Mouse (Mus musculus) Muller cell, postnatal 12 days (primary cell): Measurements from ENCODE around the gene Plekhg6.

ENCODE experiments used
- DNase-seq: peaks from one replicate; pipeline ENCODE4 v3.0.0-alpha.2; 2015; ENCODE audit errors: inconsistent ontology term

The Plekhg6 gene

DNA sequence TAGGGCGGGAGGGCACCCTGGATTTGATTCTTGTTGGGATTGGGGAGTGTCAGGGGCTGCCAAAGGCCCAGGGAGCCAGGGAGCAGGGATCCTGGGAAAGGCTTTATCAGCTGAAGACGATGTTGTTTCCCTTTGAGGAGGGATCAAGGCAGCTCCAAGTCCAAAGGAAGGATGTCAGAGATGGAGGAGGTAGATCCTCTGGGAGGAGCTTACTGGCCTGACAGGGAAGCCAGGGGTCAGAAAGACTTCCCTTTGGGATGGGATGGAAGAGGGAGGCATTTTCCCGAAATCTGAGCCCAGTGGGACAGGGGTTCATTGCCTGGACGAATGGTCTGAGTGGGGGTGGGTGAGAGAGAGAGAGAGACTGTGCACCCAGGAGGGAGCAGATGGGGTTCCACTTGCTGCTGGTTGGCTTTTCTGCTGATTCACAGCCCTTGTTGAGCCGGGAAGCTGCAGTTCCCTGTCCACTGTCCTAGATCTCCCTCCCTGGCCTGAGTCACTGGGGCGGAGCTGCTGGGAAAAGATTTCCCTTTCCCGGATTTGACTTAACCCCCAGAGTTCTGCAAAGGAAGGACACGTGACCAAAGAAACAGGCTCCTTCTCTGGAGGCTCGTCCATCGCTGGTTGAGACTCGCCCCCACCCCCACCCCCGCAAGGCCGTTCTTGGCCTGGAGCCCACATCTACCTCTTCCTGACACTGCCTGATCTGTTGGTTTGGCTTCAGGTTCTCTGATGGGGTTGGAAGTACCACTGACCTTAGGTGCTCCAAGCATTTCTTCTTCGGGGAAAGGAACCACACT lies 26.0 kb downstream of the Plekhg6 start:
- DNase-seq, result peak; percentile 84

- no peak for DNase-seq
These were observed 26.9 kb downstream of the Plekhg6 start for GRCm38 (mm10) chr6:125353655-125354054.

GRCm38 (mm10) chr6:125353221-125353620 lies 27.4 kb downstream of the Plekhg6 start:
- no peak for DNase-seq

DNA sequence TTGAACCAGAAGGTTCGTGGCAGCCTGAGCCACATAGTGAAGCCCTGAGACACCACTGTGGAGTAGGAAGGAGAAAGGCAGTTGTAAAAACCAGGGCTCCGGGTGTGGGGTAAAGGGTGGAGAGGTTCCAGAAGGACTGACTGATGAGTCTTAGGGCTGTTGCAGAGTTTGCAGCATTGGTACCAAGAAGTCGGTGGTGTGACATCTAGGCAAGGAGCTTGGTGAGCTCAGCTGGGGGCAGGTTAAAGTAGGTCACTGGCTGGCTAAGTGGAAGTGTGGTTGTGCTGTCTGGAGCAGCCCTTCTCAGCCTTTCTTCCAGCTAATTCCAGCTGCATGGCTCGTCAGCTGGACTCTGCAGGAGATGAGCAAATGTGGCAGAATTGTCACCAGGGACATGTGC lies 27.8 kb downstream of the Plekhg6 start:
- no peak for DNase-seq

GRCm38 (mm10) chr6:125352046-125352384 lies 28.6 kb downstream of the Plekhg6 start:
- no peak for DNase-seq

- no peak for DNase-seq
These were observed 29.1 kb downstream of the Plekhg6 start for GRCm38 (mm10) chr6:125351368-125352045.

GRCm38 (mm10) chr6:125350995-125351324 lies 29.6 kb downstream of the Plekhg6 start:
- no peak for DNase-seq

GRCm38 (mm10) chr6:125350231-125350994 lies 30.2 kb downstream of the Plekhg6 start:
- DNase-seq, result peak; percentile 52

- DNase-seq, result peak; percentile 88
These were observed 30.9 kb downstream of the Plekhg6 start for GRCm38 (mm10) chr6:125349575-125350230.

DNA sequence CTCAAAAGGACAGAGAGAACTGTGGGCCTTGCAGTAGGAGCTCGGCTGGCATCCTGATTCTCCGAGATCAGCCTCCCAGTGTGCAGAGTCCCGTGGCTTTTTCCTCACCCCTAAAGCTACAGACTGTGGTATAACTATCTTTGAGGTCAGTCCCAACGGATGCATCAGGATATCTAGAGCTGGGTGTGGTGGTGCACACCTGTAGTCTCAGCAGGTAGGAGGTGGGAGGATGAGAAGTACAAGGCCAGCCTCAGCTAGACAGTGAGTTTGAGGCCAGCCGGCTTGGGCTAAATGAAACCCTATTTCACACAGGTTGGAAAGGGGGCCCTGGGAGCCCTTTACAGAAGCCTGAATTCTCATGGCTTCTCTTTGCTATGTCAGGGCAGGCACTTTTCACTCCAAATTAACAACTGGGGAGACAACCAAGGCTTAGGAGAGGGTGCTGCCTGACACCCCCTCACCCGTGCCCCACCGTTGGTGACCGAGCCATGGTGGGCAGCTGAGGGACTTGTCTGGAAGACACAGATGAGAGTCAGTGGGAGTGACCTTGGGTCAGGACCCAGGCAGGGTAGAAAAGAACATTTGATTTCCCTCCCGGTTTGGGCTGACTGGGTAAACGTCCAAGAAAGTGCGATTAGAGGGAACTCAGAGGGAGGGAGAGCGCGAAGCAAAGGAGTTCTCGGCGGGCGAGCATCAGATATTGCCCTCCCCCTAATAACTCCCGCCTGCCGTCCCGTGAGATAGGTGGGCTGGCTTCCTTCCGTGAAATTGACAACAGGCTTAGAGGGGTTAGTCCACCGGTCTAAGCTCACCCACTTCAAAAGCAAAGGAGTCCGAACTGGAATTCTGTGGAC lies 31.6 kb downstream of the Plekhg6 start, which contains the start of gene Tnfrsf1a:
Tnfrsf1a (plus strand) TSS at position 642 of the 854 bp plus-strand sequence.
- DNase-seq, result no peak

- no peak for DNase-seq
These were observed 34.6 kb downstream of the Plekhg6 start for GRCm38 (mm10) chr6:125346029-125346428.

GRCm38 (mm10) chr6:125345625-125346024 lies 35.0 kb downstream of the Plekhg6 start:
- no peak for DNase-seq

DNA sequence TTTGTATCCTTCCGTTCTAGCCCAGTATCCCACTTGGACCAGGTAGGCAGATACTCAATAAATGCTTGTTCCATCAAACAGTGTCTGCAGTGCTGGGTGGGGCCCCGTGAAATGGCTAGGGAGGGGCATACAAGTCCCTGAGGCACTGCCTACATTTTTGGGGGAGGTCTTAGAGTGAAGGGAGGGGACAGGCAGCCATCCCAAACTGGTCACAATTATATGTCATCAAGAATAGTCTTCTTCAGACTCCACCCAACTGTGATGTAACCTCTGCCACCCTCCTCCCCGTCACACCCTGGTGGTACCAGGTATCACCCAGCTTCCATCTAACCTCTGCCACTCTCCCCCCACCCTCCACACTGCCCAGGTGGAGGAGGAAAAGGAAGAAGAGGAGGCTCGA lies 35.7 kb downstream of the Plekhg6 start:
- DNase-seq, result no peak

GRCm38 (mm10) chr6:125344084-125344483 lies 36.5 kb downstream of the Plekhg6 start:
- no peak for DNase-seq

DNA sequence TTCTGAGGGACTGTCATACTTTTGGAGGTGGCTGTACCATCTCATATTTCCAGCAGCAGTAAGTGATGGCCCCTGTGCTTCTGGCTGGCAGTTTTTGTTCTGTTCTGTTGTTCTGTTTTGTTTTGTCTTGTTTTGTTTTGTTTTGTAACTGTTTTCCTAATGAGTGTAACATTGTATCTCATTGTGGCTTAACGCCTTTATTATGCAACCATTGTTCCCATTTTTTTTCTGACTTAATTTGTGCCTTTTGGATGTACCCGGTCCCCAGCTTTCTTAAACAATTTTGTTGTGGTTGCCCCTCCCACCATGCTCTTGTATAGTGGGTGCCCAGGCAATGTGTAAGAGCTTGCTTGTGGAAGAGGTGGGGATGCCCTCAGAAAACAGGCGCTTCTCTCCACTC lies 38.4 kb downstream of the Plekhg6 start:
- DNase-seq, result no peak

DNA sequence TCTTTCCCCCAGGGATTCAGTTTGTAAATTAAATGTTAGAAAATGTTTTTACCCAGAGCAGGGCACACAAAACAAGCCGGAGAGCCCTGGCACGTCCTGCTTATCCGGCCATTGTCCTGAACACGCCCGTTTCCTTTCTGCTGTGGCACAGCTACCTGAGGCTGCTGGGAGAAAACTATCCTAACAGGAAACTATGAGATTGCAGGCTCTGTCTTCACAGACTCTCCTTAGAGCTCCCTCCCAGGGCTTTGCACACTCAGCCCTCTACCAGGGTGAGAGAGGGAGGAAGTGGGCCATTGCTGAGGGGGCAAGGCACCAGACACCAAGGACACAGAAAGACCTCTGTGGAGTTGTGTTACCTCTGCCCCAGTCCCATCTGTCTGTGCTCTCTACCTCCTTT lies 40.3 kb downstream of the Plekhg6 start:
- no peak for DNase-seq

DNA sequence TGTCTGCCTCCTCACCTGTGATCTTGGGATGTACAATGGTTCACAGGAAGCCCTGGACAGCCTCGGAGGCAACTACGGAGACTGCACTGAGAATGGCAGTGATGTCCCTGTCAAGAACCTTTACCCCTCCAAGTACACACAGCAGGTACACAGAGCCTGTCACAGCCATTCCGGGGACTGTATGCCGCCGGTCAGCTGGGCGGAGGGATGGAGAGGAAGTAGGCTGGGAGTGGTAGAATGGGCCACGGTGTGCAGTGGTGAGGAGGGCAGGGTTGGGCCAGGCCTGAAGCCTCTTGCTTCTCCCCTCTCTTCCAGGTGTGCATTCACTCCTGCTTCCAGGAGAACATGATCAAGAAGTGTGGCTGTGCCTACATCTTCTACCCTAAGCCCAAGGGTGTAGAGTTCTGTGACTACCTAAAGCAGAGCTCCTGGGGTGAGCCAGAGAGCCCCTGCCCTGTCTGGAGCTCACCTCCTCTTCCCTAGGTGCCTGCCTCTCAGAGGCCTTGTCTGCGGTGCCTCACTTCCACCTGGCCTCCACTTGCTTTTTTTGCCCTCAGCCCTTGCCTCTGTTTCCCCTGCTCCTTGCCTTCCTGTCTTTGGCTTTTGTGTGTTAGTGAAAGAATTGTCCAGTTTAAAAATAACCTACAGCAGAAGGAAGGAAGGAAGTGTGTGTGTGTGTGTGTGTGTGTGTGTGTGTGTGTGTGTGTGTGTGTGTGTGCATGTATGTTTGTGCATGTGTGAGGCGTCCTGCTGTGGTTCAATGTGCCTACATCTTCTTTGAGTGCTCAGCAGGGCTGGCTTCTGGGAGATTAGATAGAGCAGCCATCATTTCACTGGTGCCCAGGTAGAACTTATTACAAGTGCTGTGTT lies 41.6 kb downstream of the Plekhg6 start:
- no peak for DNase-seq

DNA sequence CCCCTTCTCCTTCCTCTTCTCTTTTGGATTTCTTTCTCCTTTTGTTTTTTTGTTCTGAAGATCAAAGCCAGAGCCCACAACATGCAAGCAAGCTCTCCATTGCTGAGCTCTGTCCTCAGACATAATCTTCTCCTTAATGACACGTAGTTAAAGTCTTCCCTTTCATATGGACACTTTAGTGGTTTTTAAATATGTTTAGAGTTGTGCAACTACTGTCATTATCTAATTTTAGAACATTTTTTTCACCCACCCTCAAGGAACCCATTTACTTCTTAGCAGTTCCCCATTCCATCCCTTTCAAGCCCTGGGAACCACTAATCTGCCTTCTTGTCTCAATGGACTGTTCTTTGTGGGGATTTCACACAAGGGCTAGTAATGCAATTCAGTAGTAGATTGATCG lies 46.2 kb downstream of the Plekhg6 start:
- no peak for DNase-seq

DNA sequence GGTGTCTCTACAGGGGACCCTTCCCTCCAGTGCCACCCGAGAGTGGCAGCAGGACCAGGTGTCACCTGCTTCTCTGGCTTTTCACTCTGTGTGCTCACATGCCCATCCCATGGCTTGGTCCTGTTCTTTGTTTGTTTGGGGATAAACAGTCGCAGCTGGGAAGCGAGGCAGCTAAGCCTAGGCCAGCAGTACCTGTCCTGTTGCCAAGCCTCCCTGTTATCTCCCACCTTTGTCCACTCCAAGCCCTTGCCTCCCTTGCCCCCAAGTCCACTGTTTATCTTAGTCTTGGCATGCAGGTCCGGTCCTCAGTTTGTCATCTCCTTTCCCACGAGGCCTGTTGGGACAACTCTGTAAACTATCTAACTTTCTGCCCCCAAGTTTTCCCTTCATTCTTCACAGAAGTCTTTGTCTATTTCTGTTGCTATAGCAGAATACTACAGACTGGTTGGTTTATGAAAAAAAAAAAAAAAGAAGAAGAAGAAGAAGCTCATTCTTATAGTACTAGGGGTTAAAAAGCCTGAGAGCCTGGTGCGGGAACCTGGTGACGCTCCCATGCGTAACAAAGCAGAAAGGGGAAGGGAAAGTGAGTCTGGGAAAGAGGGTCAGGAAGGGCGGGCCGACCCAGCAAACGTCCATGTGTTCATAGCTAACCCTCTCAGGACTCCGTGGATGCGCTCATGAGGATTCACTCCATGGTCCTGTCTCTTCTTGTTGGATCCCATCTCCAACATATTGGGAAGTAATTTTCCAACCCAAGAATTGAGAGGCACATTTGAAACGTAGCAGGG lies 47.3 kb downstream of the Plekhg6 start:
- no peak for DNase-seq
